Comparison of ENCODE assay signal across 8 mouse cellular contexts in genomic region chr10:128095003-128095636, GRCm38 (mm10). TPM values are rescaled to one million over a fixed set of nuclear protein-coding genes. Genes with fewer than 3 reads are reported as not detected.
DNase-seq lines count a peak whose midpoint lies in the region; ATAC-seq and TF ChIP-seq lines count a peak whose summit lies in the region.

No protein-coding gene starts in this region.

- H3K27me3 ChIP-seq in heart, embryonic 15.5 days: no peaks in the 10 kb centered on the region
- no peaks in the 10 kb centered on the region for H3K27me3 ChIP-seq in E14TG2a.4 (ENCODE audit: insufficient read depth, low read length)
- no peaks in the 10 kb centered on the region; the same call in 1 of the 2 replicates for H3K27me3 ChIP-seq in forebrain, embryonic 10.5 days (ENCODE audit: poor library complexity, severe bottlenecking)
- no peaks in the 10 kb centered on the region for H3K27me3 ChIP-seq in liver, embryonic 12.5 days (replicated peaks)

- H3K36me3 ChIP-seq in heart, embryonic 15.5 days: peaks cover 8% of the 10 kb centered on the region
- peaks cover 9% of the 10 kb centered on the region for H3K36me3 ChIP-seq in E14TG2a.4 (ENCODE audit: insufficient read depth, low read length)
- peaks cover 8% of the 10 kb centered on the region for H3K36me3 ChIP-seq in forebrain, embryonic 10.5 days (replicated peaks)
- H3K36me3 ChIP-seq in liver, embryonic 12.5 days: peaks cover 5% of the 10 kb centered on the region

- no peak for ATAC-seq in heart, embryonic 15.5 days (replicated peaks; ENCODE audit: insufficient number of reproducible peaks, insufficient read depth, low FRiP score, low read depth)
- no peak for ATAC-seq in liver, embryonic 12.5 days

- 39% methylated on average over 9 of the region's 9 CpGs for WGBS in heart, embryonic 15.5 days
- 19% methylated on average over 9 of the region's 9 CpGs for WGBS in forebrain, embryonic 10.5 days
- WGBS in liver, embryonic 12.5 days (ENCODE audit: insufficient replicate concordance): 23% methylated on average over 9 of the region's 9 CpGs

- peaks cover 60% of the 10 kb centered on the region for H3K4me1 ChIP-seq in heart, embryonic 15.5 days (replicated peaks)
- H3K4me1 ChIP-seq in E14TG2a.4 (replicated peaks; ENCODE audit: low read depth, low read length): peaks cover 67% of the 10 kb centered on the region
- peaks cover 75% of the 10 kb centered on the region for H3K4me1 ChIP-seq in forebrain, embryonic 10.5 days
- peaks cover 72% of the 10 kb centered on the region for H3K4me1 ChIP-seq in liver, embryonic 12.5 days

- no peak overlapping the region for H3K9ac ChIP-seq in heart, embryonic 15.5 days
- peak overlapping the region; percentile 91 for H3K9ac ChIP-seq in liver, embryonic 12.5 days

- peak overlapping the region; percentile 86 for H3K4me2 ChIP-seq in heart, embryonic 15.5 days
- peak overlapping the region; percentile 93 for H3K4me2 ChIP-seq in liver, embryonic 12.5 days

- intact Hi-C loops in heart, postnatal 25 days (cut with DNase I): loop anchor here (5.0 kb wide), 1 partner anchor 47 kb away; no protein-coding TSS in a partner anchor

- H3K4me3 ChIP-seq in heart, embryonic 15.5 days: peak overlapping the region; percentile 90
- peak overlapping the region; percentile 98 for H3K4me3 ChIP-seq in E14TG2a.4 (replicated peaks; ENCODE audit: low read length)
- H3K4me3 ChIP-seq in forebrain, embryonic 10.5 days: peak overlapping the region; percentile 90
- peak overlapping the region; percentile 86 for H3K4me3 ChIP-seq in liver, embryonic 12.5 days

- no peaks in the 10 kb centered on the region for H3K9me3 ChIP-seq in heart, embryonic 15.5 days (replicated peaks)
- no peaks in the 10 kb centered on the region for H3K9me3 ChIP-seq in E14TG2a.4 (ENCODE audit: low read length)
- no peaks in the 10 kb centered on the region for H3K9me3 ChIP-seq in forebrain, embryonic 10.5 days
- no peaks in the 10 kb centered on the region for H3K9me3 ChIP-seq in liver, embryonic 12.5 days (replicated peaks)

- peak overlapping the region; percentile 43 for H3K27ac ChIP-seq in heart, embryonic 15.5 days
- peak overlapping the region; percentile 95 for H3K27ac ChIP-seq in forebrain, embryonic 10.5 days
- H3K27ac ChIP-seq in liver, embryonic 12.5 days: peak overlapping the region; percentile 95

- no peak for DNase-seq in heart, postnatal 25 days (ENCODE audit: low spot score)
- no peak for DNase-seq in forebrain, embryonic 10.5 days (ENCODE audit: extremely low spot score, low spot score)
- DNase-seq in right cerebral cortex, postnatal 36 days (ENCODE audit: low spot score in 2 of 2): no peak
- no peak for DNase-seq in frontal cortex, adult 2 months (ENCODE audit: extremely low spot score in 1 of 2, low spot score in 1 of 2)
- DNase-seq in adrenal gland, postnatal 25 days: no peak

- no peak for TF ChIP-seq CTCF in E14TG2a.4 (conservative IDR thresholded peaks at IDR 0.05; ENCODE audit: low read length)

RNA-seq across cellular contexts. Expression of gene Baz2a, which starts 3.7 kb away (rescaled TPM):
- polyA plus RNA-seq in heart, embryonic 15.5 days (2015; fragmentation: Nextera tagmentation; extraction: Ambion mirVana): 7.5 and 10.1 TPM in 2 replicates
- 10 to 100 TPM; 20.0 to 24.4 TPM for total RNA-seq in heart, postnatal 25 days (2021)
- polyA plus RNA-seq in forebrain, embryonic 10.5 days (2016; fragmentation: Nextera tagmentation; extraction: Ambion mirVana): 13.5 and 15.2 TPM in 2 replicates
- 8.0 and 8.6 TPM in 2 replicates for polyA plus RNA-seq in liver, embryonic 12.5 days (2016; fragmentation: Nextera tagmentation; extraction: Ambion mirVana)
- 36.0 TPM in 2 replicates for polyA plus RNA-seq in frontal cortex, adult 2 months (2012; rRNA removed)
- 52.2 and 73.2 TPM in 2 replicates for total RNA-seq in adrenal gland, postnatal 25 days (2021)

RNA-seq across cellular contexts. Expression of gene Atp5b, which starts 12.0 kb away (rescaled TPM):
- 5,437 and 6,121 TPM in 2 replicates for polyA plus RNA-seq in heart, embryonic 15.5 days (2015; fragmentation: Nextera tagmentation; extraction: Ambion mirVana)
- total RNA-seq in heart, postnatal 25 days (2021): 1,000 to 10,000 TPM; 9,293 to 9,309 TPM
- polyA plus RNA-seq in forebrain, embryonic 10.5 days (2016; fragmentation: Nextera tagmentation; extraction: Ambion mirVana): 2,314 and 2,329 TPM in 2 replicates
- 2,130 and 2,180 TPM in 2 replicates for polyA plus RNA-seq in liver, embryonic 12.5 days (2016; fragmentation: Nextera tagmentation; extraction: Ambion mirVana)
- 1,563 and 1,614 TPM in 2 replicates for polyA plus RNA-seq in frontal cortex, adult 2 months (2012; rRNA removed)
- 2,437 and 2,492 TPM in 2 replicates for total RNA-seq in adrenal gland, postnatal 25 days (2021)

RNA-seq across cellular contexts. Expression of gene Ptges3, which starts 36.4 kb away (rescaled TPM):
- polyA plus RNA-seq in heart, embryonic 15.5 days (2015; fragmentation: Nextera tagmentation; extraction: Ambion mirVana): 268 and 292 TPM in 2 replicates
- 10 to 100 TPM; 77.8 to 89.3 TPM for total RNA-seq in heart, postnatal 25 days (2021)
- polyA plus RNA-seq in forebrain, embryonic 10.5 days (2016; fragmentation: Nextera tagmentation; extraction: Ambion mirVana): 733 and 767 TPM in 2 replicates
- polyA plus RNA-seq in liver, embryonic 12.5 days (2016; fragmentation: Nextera tagmentation; extraction: Ambion mirVana): 406 and 407 TPM in 2 replicates
- 80.8 and 83.1 TPM in 2 replicates for polyA plus RNA-seq in frontal cortex, adult 2 months (2012; rRNA removed)
- total RNA-seq in adrenal gland, postnatal 25 days (2021): 167 and 204 TPM in 2 replicates

RNA-seq across cellular contexts. Expression of gene Naca, which starts 59.7 kb away (rescaled TPM):
- polyA plus RNA-seq in heart, embryonic 15.5 days (2015; fragmentation: Nextera tagmentation; extraction: Ambion mirVana): 429 and 467 TPM in 2 replicates
- total RNA-seq in heart, postnatal 25 days (2021): 100 to 1,000 TPM; 502 to 533 TPM
- polyA plus RNA-seq in forebrain, embryonic 10.5 days (2016; fragmentation: Nextera tagmentation; extraction: Ambion mirVana): 930 and 977 TPM in 2 replicates
- polyA plus RNA-seq in liver, embryonic 12.5 days (2016; fragmentation: Nextera tagmentation; extraction: Ambion mirVana): 666 and 682 TPM in 2 replicates
- polyA plus RNA-seq in frontal cortex, adult 2 months (2012; rRNA removed): 238 and 244 TPM in 2 replicates
- total RNA-seq in adrenal gland, postnatal 25 days (2021): 566 and 612 TPM in 2 replicates

Comparison
In these comparisons a context has a peak if more than half of its experiments do, and no peak if none do; other contexts are left out.
1. H3K27ac ChIP-seq: peak in every context shown above with its lines; median percentile 95 in forebrain, embryonic 10.5 days; 95 in liver, embryonic 12.5 days; 43 in heart, embryonic 15.5 days.